Mouse (Mus musculus) retina, postnatal 7 days (tissue): ENCODE measurements around the gene Trim61.
"Not testable (repeated sequence)": the region's sequence is repeated elsewhere in the genome, so short reads cannot be mapped to it uniquely, and the experiment has no call there.

Source experiments
- DNase-seq: peaks from one replicate; pipeline ENCODE4 v3.0.0-alpha.2; 2012; ENCODE audit warnings: low read depth, low spot score

The Trim61 gene

DNA sequence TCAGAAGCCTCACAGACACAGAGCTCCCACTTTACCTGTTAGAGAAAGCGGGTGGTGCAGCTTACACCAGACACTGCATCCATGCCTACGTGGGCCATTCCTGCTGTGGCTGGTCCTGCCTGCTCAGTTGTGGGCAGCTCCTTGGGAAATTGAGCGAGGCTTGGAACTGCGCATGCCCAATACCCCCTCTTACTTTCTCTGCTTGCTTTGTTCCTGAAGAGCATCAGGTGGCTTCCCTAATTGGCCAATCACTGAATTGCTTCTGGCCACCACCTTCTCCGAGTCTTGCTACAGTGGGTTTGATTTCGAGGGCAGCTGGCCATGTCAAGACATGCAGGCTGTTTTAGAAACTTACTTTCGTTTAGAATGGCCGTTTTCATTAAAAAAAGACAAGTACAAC is at the start of gene Trim61, which contains the start of gene Trim60:
TSS of gene Trim61 (minus strand) at position 101 of the 400 bp plus-strand sequence.
TSS of gene Trim60 (minus strand) at position 162 of the 400 bp plus-strand sequence.
- DNase-seq = no peak

DNA sequence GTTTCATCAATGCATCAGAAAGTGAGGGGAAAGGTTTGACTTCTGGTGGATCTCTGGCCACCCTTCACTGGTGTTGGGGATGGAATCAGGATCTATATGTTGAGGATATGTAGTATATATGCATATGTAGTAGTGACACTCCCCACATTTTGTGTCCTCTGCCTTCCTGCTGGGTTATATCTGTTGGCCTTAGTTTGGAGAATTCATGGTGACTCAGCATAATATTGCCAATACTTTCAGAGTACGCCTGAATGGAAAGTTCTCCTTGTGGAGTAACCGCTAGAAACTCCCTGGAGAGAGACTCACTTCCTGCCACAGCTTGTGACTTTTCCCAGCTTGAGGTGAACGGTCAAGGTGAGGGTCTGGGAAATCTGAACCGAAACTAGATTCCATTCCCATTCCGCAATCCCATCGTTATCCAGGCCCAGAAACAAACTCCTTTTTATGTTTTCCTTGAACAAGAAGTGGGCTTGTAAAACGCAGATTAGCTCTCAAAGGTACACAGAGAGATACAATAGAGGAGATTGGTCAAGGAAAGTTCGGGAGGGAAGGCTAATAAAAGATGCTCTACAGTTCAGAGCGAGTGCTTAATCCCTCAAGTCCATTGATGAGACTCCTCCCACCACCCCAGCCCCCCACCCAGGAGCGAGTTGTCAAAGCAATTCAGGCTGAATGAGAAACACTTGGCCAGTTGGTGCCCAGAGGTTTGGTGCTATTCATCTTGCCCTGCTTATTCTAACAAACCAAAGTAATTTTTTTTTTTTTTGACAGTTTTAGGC is 49.6 kb upstream of the Trim61 start:
- no peak for DNase-seq

DNA sequence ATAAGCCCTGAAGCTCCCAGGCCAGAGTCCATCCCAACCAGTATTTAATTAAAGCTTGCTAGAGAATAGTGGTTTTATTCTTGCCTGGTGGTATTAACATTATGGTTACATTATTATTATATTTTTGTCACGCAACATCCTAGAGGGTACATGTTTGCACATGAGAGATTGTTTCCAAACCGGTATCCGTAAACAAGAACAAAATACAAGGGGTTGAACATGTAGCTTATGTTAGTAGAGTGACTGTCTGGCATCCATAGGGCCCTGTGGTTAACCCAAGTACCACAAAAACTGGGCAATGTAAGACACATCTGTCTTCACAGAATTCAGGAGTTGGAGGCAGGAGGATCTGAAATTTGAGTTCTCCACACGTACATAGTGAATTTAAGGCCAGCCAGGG is 48.7 kb upstream of the Trim61 start:
- no peak for DNase-seq

DNA sequence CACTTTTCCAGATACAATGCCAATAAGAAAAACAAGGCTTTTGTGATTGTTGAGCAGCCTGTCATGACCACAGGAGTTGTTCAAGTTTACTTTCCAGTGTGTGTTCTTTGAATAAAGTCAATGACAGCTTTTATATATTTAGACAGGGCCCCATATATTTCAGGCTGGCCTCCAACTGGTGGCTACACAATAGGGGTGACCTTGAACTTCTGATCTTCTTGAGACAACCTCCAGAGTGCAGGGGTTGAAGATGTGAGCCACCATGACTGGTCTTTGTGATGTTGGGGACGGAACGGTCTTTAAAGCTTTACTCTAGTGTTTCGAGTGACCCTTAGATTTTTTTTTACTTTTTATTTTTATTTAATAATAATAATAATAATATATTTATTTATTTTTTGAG is 47.3 kb upstream of the Trim61 start:
- no peak for DNase-seq

DNA sequence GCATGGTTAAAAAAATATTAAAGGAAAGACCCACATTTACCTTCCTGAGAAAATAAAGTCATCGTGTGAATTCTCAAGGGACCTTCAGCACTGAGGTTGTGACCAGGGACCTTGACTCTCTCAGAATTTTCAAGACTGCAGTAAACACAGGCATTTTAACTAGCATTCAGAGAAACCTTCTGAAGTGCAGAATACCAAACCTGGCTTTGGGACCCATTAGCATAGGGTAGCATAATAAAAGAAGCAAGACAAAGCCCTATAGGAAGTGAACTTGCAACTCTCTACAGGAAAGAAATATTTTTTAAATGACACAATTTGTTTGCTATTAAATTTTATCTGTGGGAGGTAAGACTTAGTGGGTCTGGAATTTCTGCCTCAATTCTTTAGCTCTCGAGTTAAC is 45.7 kb upstream of the Trim61 start:
- DNase-seq = no peak

DNA sequence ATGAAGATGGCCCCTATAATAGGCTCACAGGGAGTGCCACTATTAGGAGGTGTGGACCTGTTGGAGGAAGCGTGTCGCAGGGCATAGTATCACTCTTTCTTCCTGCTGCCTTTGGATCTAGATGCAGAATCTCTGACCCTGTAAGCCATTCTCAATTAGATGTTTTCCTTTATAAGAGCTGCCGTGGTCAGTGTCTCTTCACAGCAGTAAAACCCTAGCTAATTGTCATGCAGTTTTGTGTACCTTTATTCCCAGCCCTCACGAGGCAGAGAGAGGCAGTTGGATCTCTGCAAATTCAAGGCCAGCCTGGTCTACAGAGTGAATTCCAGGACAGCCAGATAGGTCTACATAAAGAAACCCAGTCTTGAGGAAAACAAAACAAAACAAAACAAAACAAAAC is 43.9 kb upstream of the Trim61 start:
- no peak for DNase-seq

DNA sequence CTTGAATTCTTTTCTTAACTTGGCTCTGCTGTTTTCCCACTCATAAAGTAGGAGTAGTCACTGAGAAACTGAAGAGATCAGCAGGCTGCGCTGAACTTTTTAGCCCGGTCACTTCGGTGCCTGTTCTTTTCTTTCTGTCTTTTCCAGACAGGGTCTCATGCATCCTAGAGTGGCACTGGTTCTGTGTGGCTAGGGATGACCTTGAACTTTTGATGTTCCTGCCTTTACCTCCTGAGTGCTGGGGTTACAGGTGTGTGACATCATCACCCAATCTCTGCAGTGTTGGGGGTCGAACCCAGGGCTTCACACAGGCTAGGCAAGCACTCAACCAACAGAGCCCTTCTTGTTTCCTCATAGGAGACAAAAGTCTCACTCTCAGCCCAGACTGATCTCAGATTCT is 38.4 kb upstream of the Trim61 start:
- no peak for DNase-seq

DNA sequence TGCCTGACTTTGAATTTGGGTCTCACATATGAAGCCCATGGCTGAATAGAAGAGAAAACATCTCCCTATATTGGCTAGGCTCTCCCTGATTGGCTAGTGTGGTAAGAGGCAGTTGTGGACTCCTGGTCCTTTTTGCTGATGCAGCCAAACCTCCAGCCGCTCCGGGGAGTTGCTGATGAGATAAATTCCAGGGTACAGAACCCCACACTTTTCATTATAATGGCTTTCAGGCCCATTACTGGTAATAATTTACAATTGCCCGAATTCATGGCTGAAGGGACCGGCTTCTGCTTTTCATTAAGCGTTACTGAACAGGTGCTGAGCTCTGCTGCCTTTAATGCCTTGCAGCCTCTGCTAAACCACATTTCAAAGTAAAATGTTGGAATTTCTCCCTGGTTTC is 35.6 kb upstream of the Trim61 start:
- no peak for DNase-seq

DNA sequence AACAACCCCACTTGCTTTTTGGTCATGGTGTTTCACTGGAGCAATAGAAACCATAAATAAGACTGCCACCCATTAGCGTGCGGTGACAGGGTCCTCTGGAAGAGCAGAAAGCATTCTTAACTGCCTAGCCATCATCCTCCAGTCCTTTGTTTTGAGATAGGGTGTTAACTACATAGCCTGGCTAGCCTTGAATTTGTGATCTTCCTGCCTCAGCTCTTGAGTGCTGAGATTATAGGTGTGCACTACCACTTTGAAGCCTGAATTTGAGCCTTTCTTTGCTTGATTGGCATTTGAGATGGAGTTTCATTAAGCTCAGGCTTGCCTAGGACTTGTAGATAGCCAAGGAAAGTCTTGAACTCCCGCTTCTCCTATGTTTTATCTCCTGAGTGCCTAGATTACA is 35.2 kb upstream of the Trim61 start:
- DNase-seq = no peak

DNA sequence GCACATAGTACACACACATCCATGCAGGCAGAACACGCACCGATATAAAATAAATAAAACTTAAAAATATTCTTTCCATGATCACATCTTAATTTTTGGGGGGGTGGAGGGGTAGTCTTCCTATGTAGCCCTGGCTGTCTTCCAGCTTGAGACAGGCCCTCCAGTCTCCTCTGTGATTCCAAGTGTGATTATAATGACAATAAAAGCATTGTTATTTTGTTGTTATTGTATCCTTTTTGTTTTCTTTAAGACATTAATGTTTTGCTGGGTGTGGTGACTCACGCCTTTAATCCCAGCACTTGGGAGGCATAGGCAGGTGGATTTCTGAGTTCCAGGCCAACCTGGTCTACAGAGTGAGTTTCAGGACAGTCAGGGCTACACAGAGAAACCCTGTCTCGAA is 29.5 kb upstream of the Trim61 start:
- no peak for DNase-seq

DNA sequence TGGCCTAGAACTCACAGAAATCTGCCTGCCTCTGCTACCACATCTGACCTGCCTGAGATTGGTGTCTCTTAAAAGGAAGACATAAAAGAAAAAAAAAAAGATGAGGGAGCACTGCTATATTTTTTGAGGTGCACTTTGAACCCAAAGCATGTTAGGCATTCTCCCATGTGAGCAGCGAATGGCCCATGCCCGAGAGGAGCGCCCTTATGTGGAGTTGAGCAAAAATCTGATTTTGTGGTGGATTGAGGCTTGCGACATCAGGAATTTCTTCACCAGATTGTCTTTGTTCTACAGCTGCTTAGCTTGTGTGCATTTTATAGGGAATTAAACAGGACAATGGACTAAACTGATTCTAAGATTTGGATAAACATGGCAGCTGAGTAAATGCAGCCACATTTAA is 28.9 kb upstream of the Trim61 start:
- no peak for DNase-seq

DNA sequence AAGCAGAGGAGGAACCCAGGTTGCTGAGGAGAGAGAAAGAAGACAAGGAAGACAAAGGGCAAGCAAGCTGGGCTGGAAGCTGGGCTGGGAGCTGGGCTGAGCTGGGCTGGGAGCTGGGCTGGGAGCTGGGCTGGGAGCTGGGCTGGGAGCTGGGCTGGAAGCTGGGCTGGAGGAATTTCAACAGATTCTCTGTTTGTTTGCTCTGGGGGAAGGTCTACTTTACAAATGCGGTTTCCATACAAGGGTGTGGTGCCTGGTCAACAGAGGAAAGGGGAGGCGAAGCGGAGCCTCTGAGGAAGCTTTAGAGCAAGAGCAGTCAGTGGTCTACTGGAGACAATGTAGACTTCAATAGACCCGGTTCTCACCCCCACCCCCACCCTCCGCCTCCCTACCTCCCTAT is 28.2 kb upstream of the Trim61 start:
- DNase-seq = no peak

DNA sequence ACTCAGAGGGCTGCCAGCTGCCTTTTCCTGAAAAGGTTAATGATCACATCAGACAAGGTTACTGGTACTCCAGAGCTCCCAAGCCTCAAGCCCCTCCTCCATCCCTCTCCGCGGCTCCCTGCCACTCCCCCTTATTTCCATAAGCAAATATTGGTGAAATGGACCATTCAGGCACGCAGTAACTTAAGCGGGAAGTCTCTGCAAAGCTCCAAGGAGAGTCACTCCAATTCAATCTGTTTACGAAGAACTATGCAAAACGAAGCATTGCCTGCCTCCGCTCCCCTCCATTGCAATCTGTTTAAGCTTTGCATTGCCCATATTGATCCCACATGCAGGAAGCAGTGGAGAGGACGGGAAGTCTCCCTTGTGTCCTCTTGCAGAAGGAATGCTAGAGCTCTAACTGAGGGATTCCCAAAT is 18.8 kb upstream of the Trim61 start, which contains the start of gene Apela:
TSS of gene Apela (minus strand) at position 220 of the 417 bp plus-strand sequence.
- no peak for DNase-seq

DNA sequence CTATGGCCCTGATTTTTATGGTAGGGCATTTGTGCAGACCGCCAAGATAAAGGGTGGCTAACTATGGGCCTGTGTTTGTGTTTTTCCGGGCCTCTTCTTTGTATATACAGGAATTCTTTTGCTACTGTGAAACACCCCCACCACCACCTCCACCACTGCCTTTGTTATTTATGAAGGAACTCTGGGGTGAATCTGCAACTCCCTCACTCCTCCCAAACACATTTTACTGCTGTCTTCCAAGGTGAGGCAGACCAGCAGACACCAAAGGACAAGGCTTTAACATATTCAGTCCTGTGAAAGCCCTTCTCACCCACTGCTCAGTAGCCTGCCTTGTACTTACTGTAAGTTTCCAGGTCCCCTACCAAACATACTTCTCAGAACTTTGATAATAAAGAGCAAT is 15.8 kb upstream of the Trim61 start:
- no peak for DNase-seq

DNA sequence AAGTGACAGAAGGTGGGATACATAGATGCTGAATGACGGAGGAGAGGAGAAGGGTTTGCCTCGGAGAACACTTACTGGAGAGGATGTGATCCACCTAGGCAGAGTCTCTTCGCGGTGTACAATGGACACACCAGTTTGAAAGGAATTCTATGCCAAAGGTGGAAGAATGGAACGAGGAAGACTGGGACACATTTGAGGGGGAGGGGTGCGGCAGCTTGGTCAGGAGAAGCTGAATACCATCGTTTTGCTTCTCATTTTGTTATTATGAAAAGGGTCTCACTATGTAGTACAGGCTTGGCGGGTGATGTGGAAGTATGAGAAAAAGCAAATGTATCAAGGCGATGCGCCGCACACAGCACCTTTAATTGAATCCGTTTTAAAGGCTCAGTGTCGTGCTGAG is 14.7 kb upstream of the Trim61 start:
- no peak for DNase-seq

DNA sequence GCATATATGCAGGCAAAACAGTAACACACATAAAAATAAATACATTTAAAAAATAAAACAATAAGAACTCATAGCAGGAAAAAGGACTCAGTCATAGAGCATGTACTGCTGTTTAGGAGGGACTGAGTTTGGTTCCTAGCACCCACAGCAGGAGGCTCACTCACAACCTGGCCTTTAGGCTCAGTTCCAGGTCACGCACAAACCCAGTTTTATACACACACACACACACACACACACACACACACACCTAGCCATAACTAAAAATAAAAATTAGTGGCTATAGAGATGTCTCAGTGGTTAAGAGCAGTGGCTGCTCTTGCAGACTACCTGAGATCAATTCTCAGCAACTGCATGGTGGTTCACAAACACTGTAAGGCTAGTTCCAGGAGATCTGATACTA is 13.8 kb upstream of the Trim61 start:
- no peak for DNase-seq

DNA sequence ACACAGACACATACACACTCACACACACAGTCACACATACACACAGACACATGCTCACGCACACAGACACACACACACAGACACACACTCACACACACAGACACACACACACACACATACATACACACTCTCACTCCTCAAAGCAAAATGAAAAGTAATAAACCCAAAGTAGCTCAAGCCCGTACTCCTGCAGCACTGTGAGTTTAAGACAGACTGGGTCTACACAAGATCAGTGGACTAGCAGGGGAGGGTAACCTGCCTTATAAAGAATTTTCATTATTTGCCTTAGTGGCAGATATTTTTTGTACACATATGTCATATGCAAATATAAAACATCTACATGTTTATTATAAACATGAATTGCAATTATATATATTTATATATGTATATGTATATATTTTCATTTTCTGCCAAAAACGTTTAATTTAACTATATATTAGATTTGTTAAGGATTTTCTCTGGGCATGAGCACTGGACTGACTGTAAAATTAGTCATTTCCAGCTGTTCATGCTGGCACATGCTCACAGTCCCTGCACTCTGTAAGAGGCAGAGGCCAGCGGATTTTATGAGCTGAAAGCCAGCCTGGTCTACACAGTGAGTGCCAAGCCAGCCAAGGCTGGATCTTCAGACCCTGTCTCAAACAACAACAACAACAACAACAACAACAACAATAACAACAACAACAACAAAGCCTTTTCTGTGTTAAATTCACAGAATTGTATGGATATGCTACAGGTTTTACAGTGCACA is 12.6 kb upstream of the Trim61 start:
- no peak for DNase-seq

DNA sequence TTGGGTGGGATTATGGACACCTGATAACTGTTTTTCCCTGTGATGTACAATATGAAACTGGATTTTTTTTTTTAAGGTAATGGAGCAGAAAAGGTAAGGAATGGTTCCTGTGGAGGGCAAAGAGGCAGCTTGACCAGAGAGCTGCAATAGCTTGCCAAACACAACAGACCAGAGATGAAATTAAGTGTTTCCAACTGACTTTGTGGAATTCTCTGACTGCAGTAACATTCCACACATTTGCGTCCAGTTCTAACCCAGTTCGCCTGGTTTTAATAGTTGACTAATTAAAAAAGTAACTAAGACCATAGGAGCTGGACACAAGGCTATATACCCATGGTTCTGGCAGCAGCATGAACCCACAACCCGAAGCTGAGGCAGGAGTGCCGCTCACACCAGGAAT is 11.5 kb upstream of the Trim61 start:
- DNase-seq = no peak

DNA sequence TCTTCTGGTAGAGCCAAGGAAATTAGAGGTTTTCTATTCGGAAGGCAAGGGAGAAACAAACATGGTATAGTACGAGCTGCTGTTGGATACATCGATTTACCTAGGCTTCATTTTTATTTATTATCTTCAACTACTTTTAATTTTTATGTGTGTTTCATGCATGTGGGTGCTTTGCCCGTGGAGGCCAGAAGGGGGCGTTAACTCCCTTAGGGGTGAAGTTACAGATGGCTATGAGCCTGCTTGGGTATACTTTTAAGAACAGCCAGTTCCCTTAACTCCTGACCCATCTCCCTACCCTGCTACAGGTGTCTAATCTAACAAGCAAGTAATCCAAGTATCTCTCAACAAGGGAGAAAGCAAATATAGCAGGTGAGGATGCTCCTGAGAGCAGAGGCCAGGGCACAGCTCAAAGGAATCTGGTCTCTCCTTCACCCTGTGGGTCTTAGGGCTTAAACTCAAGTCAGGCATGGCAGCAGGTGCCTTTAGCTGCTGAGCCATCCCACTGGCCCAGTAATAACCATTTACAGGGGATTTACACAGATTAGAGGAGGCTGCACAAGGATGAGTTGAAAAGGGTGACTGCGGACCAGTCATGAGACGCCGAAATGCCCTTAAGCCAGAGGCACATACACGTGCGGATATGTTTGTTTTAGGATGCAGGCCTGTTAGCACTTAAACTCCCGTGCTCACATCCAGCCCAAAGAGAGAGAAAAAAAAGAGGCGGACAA is 10.8 kb upstream of the Trim61 start:
- no peak for DNase-seq

DNA sequence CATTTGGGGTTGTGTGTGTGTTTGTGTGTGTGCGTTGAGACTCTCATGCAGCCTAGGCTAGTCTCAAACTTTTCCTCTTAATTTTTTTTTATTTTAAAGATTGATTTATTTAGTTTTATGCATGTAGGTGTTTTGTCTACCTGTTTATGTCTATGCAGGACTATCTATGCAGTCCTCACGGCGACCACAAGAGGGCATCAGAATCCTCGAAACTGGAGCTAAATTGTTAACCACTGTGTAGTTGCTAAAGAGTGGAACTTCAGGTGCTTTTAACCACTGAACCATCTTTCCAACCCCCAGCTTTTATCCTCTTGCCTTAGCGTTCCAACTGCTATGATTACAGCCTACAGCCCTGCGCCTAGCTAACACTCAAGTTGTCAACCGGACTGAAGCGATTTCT is 4.2 kb upstream of the Trim61 start:
- peak; percentile 23 for DNase-seq

DNA sequence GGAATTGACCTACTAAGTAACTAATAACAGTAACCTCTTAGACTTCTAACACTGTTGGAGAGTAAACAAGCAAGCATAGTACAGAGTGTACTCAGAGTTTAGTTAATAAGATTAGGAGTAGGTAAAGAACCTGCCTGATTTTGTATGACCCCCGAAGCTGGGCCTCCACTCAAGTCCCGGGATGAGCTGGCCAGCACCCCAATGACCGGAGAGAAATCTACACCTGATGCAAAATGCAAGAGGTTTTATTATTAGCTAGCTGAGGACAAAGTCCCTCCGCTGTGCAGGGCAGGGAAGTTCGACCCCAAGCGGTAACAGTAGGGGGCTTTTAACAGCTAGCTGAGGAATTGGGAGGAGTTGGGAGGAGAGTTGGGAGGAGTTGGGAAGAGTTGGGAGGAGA is 10.7 kb downstream of the Trim61 start:
- DNase-seq = not testable (repeated sequence)

DNA sequence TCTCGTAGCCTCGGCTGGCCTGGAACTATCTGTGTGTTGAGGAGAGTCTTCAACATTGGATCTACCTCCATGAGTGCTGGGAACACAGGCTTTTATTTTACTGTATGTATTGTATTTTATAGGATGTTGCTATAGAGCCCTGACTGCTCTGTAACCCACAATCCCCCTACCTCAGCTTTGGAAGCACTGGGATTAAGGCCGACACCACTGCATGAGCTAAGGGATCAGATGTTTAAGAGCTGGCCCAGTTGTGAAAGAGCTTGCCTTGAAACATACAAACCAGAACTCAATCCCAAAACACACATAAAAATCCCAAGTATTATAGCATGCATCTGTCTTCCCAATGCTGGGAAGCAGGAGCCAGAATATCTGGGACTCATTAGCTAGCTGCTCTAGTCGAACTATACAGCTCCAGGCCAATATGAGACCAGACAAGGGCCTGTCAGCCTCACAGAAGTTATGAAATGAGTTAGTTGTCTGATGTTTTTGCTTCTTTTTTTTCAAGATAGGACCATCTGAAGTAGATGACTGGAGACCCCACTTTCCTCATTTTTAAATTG is 19.4 kb downstream of the Trim61 start:
- no peak for DNase-seq
